Mouse (Mus musculus) small intestine, adult 2 months (tissue): ENCODE results near the gene Sod1. TPM values are rescaled to one million over a fixed set of nuclear protein-coding genes. Genes with fewer than 3 reads are reported as not detected.

Experiments used
- H3K27ac ChIP-seq: fragments of 200-500 bp; 2 replicates; pipeline ENCODE4 v1.5.1; 2012; ENCODE audit warnings: low read depth, low read length, control low read depth, inconsistent platforms; ENCODE audit not compliant: insufficient read depth
- H3K27me3 ChIP-seq: fragments of 200-500 bp; 2 replicates; pipeline ENCODE4 v1.6.1; 2012; ENCODE audit warnings: mild to moderate bottlenecking, moderate library complexity, low read length, inconsistent platforms; ENCODE audit not compliant: control insufficient read depth, insufficient read depth
- H3K36me3 ChIP-seq: fragments of 200-500 bp; 2 replicates; pipeline ENCODE4 v1.6.1; 2012; ENCODE audit warnings: mild to moderate bottlenecking, low read length, control low read depth, inconsistent platforms; ENCODE audit not compliant: control insufficient read depth, insufficient read depth
- H3K4me1 ChIP-seq: fragments of 200-500 bp; 2 replicates; pipeline ENCODE4 v1.6.1; 2012; ENCODE audit warnings: low read length, inconsistent platforms, mixed read lengths; ENCODE audit not compliant: control insufficient read depth, insufficient read depth, insufficient read length
- H3K4me3 ChIP-seq: fragments of 200-500 bp; 2 replicates; pipeline ENCODE4 v1.5.1; 2012; ENCODE audit warnings: low read depth, mild to moderate bottlenecking, control low read depth, inconsistent platforms, low read length, moderate library complexity
- CTCF ChIP-seq: fragments of 200-500 bp; IDR thresholded peaks from 2 replicates; pipeline ENCODE4 v1.5.1; 2012; ENCODE audit warnings: low read depth, mild to moderate bottlenecking, control low read depth, inconsistent platforms, low read length, moderate library complexity, mixed read lengths; ENCODE audit not compliant: insufficient replicate concordance, insufficient read length; ENCODE audit errors: extremely low read depth
- POLR2A ChIP-seq: fragments of 200-500 bp; IDR thresholded peaks from 2 replicates; pipeline ENCODE4 v1.6.1; 2012; ENCODE audit warnings: low read depth, mild to moderate bottlenecking, control low read depth, inconsistent platforms, low read length, moderate library complexity
- WGBS: fragments of 180-500 bp; shearing (Covaris S2); methylation state at CpG from one replicate; pipeline ENCODE4 v1.1.7; 2018; 5-methylcytosine and 5-hydroxymethylcytosine counted together
- polyA plus RNA-seq: library from polyadenylated mRNA; depleted of rRNA; stranded (reverse); fragments of >200 nt; gene quantifications from 2 replicates; pipeline ENCODE4 v1.2.3, GENCODE M21; 2012; rRNA removed

The Sod1 gene
- polyA plus RNA-seq, result 247 and 406 TPM in 2 replicates

DNA sequence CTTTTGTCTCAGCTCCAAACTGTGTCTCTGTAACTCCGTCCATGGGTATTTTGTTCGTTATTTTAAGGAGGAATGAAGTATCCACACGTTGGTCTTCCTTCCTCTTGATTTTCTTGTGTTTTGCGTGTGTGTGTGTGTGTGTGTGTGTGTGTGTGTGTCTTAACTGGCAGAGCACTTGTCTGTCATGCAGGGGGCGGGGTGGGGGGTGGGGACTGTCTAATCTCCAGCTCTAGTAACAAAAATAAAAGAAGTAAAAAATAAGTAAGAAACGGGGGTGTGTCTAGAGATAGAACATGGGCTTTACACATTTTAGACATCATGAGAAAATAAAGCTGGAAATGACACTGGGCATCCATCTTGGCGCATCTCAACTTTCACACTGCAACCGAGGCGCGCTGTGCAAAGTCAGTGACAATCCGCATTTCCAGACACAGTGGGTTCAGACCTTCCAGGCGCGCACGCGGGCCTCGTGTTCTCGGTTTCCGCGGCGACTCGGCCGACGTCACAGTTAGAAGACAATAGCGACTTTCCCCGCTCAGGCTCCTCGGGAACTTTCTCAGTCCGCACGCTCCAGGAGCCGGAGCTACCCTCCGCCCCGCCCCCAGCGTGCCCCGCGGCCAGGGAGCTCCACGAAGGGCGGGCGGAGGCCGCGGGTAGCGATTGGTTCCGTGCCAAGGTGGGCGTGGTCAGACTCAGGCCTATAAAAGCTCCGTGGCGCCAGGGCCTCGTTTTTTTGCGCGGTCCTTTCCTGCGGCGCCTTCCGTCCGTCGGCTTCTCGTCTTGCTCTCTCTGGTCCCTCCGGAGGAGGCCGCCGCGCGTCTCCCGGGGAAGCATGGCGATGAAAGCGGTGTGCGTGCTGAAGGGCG, at the start of gene Sod1:
Gene Sod1 (plus strand): TSS at position 729 of the 866 bp plus-strand sequence.
- Histone ChIP-seq H3K4me3 (peak within 1 kb of the TSS; percentile 80), H3K4me1 (peaks cover 15% of the 10 kb centered on the region; the same call in 1 of the 2 replicates), H3K36me3 (peaks cover 15% of the 10 kb centered on the region), H3K27me3 (no peaks in the 10 kb centered on the region), H3K27ac (peak within 1 kb of the TSS; percentile 63)
- TF ChIP-seq POLR2A (peak; percentile 96), CTCF (no peak)
- WGBS, result 4% methylated on average over 63 of the region's 63 CpGs

- 86% methylated on average over 8 of the region's 8 CpGs for WGBS
- Histone ChIP-seq H3K27ac (no peak overlapping the region), H3K36me3 (no peaks in the 10 kb centered on the region), H3K4me1 (no peaks in the 10 kb centered on the region), H3K4me3 (no peak overlapping the region), H3K27me3 (no peaks in the 10 kb centered on the region)
- no peak for TF ChIP-seq CTCF
- TF ChIP-seq POLR2A, result no peak
Measured at GRCm38 (mm10) chr16:90171416-90171815, 49.1 kb upstream of the Sod1 start.

DNA sequence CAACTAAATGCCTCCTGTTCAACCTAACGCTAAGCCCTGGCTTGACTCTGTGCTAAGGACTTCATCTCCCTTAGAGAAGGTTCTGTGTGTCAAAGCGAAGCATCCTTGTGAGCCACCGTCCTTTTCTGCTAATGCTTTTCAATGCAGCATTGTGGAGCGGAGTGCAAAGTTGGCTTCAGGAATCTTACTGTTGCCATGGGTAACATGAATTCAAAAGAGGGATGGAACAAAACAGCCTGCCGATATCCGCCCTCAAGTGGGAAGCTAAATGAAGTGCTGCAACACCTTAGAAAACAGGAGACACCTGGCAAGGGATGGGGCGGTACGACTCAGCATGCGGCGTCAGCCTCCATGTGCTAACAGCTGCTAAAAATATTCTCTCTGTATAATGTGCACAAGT, 44.1 kb upstream of the Sod1 start:
- TF ChIP-seq POLR2A (no peak), CTCF (no peak)
- H3K36me3 ChIP-seq, result no peaks in the 10 kb centered on the region
- no peak overlapping the region for H3K27ac ChIP-seq
- H3K4me1 ChIP-seq, result peaks cover 8% of the 10 kb centered on the region; the same call in 1 of the 2 replicates
- H3K27me3 ChIP-seq, result no peaks in the 10 kb centered on the region
- 74% methylated on average over 10 of the region's 10 CpGs for WGBS
- no peak overlapping the region for H3K4me3 ChIP-seq

GRCm38 (mm10) chr16:90177425-90177824, 43.1 kb upstream of the Sod1 start:
- 20% methylated on average over 8 of the region's 8 CpGs for WGBS
- Histone ChIP-seq H3K27me3 (no peaks in the 10 kb centered on the region), H3K4me1 (peaks cover 11% of the 10 kb centered on the region; the same call in 1 of the 2 replicates), H3K4me3 (no peak overlapping the region), H3K27ac (no peak overlapping the region), H3K36me3 (no peaks in the 10 kb centered on the region)
- TF ChIP-seq POLR2A, result no peak
- TF ChIP-seq CTCF, result no peak

- Histone ChIP-seq H3K27me3 (no peaks in the 10 kb centered on the region), H3K4me3 (no peak overlapping the region), H3K36me3 (no peaks in the 10 kb centered on the region), H3K4me1 (peaks cover 14% of the 10 kb centered on the region; the same call in 1 of the 2 replicates), H3K27ac (no peak overlapping the region)
- no peak for TF ChIP-seq POLR2A
- no peak for TF ChIP-seq CTCF
- WGBS, result 90% methylated on average over 3 of the region's 3 CpGs
Measured at GRCm38 (mm10) chr16:90178404-90178803, 42.1 kb upstream of the Sod1 start.

GRCm38 (mm10) chr16:90179892-90180291, 40.7 kb upstream of the Sod1 start:
- 92% methylated on average over 5 of the region's 5 CpGs for whole genome bisulfite sequencing
- Histone ChIP-seq H3K4me3 (no peak overlapping the region), H3K27me3 (no peaks in the 10 kb centered on the region), H3K36me3 (no peaks in the 10 kb centered on the region), H3K27ac (no peak overlapping the region), H3K4me1 (peaks cover 19% of the 10 kb centered on the region)
- TF ChIP-seq CTCF (no peak), POLR2A (no peak)

GRCm38 (mm10) chr16:90180975-90181374, 39.6 kb upstream of the Sod1 start:
- 45% methylated on average over 6 of the region's 6 CpGs for WGBS
- H3K4me1 ChIP-seq, result peaks cover 19% of the 10 kb centered on the region
- TF ChIP-seq CTCF, result no peak
- no peak for TF ChIP-seq POLR2A
- H3K27ac ChIP-seq, result peak overlapping the region; percentile 66
- H3K4me3 ChIP-seq, result no peak overlapping the region
- no peaks in the 10 kb centered on the region for H3K36me3 ChIP-seq
- H3K27me3 ChIP-seq, result no peaks in the 10 kb centered on the region

DNA sequence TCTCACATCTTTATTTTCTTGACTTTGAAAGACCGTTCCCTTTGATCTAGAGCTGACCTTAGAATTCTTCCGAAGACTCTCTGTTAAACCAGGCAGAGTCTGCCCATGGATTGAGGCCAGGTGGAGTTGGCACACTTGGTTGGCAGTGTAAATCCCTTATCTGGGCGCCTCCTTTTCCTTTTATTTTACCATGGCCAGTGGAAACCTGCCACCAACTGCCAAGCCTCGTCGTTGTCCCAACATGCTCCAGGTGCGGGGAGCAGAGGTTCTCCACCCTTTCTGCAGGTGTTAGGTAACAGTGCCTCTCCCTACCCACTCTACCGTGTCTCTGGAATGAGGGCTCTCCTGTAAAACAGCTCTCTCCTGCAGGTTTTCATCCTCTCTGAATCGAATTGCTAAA, 38.9 kb upstream of the Sod1 start:
- H3K27ac ChIP-seq, result 0 out of 2 replicates have a peak overlapping the region, but pooled peaks have one; percentile 66
- H3K4me1 ChIP-seq, result peaks cover 19% of the 10 kb centered on the region
- no peak for TF ChIP-seq POLR2A
- TF ChIP-seq CTCF, result no peak
- H3K36me3 ChIP-seq, result no peaks in the 10 kb centered on the region
- H3K27me3 ChIP-seq, result no peaks in the 10 kb centered on the region
- no peak overlapping the region for H3K4me3 ChIP-seq
- WGBS, result 34% methylated on average over 8 of the region's 8 CpGs
